Mouse (Mus musculus) embryonic facial prominence, embryonic 10.5 days (tissue): Measurements from ENCODE around the gene Apoc4. TPM values are rescaled to one million over a fixed set of nuclear protein-coding genes. Genes with fewer than 3 reads are reported as not detected.

Experiments
- DNase-seq: peaks from one replicate; pipeline ENCODE4 v3.0.0-alpha.2; 2017; ENCODE audit warnings: low spot score
- H3K27ac ChIP-seq: fragments of 300-500 bp; sonication (generic); replicated peaks from 2 replicates; pipeline ENCODE4 v1.5.1; 2016; ENCODE audit warnings: mild to moderate bottlenecking
- H3K27me3 ChIP-seq: fragments of 300-500 bp; sonication (generic); replicated peaks from 2 replicates; pipeline ENCODE4 v1.6.1; 2016; ENCODE audit warnings: low read depth, mild to moderate bottlenecking; ENCODE audit not compliant: poor library complexity, severe bottlenecking
- H3K36me3 ChIP-seq: fragments of 300-500 bp; sonication (generic); replicated peaks from 2 replicates; pipeline ENCODE4 v1.6.1; 2016; ENCODE audit warnings: mild to moderate bottlenecking, moderate library complexity
- H3K4me1 ChIP-seq: fragments of 300-500 bp; sonication (generic); 2 replicates; pipeline ENCODE4 v1.6.1; 2016
- H3K4me3 ChIP-seq: fragments of 300-500 bp; sonication (generic); 2 replicates; pipeline ENCODE4 v1.5.1; 2016; ENCODE audit warnings: mild to moderate bottlenecking, moderate library complexity
- H3K9me3 ChIP-seq: fragments of 300-500 bp; sonication (generic); 2 replicates; pipeline ENCODE4 v1.6.1; 2016; ENCODE audit warnings: mild to moderate bottlenecking
- WGBS: fragments of 180-500 bp; shearing (Covaris S2); methylation state at CpG from one replicate; pipeline ENCODE4 v1.1.7; 2016; 5-methylcytosine and 5-hydroxymethylcytosine counted together
- polyA plus RNA-seq: library from polyadenylated mRNA; unstranded; fragments of >200 nt; fragmentation: Nextera tagmentation; extraction: Ambion mirVana; gene quantifications from 2 replicates; pipeline ENCODE4 v1.2.1, GENCODE M21; 2016

Apoc4 gene
- polyA plus RNA-seq, 1 experiment from 2014 or later: not detected

- H3K27ac ChIP-seq: no peak overlapping the region
- no peaks in the 10 kb centered on the region for H3K9me3 ChIP-seq
- peak overlapping the region; percentile 100; the same call in 1 of the 2 replicates for H3K4me3 ChIP-seq
- peak; percentile 30 for DNase-seq
- H3K4me1 ChIP-seq: peaks cover 25% of the 10 kb centered on the region
- WGBS: 57% methylated on average over 4 of the region's 4 CpGs
- no peaks in the 10 kb centered on the region for H3K27me3 ChIP-seq
- H3K36me3 ChIP-seq: peaks cover 75% of the 10 kb centered on the region
Observed at GRCm38 (mm10) chr7:19713196-19713595, 31.9 kb upstream of the Apoc4 start.

GRCm38 (mm10) chr7:19712414-19712813, 31.1 kb upstream of the Apoc4 start:
- Histone ChIP-seq H3K27ac (no peak overlapping the region), H3K4me3 (no peak overlapping the region), H3K4me1 (peaks cover 25% of the 10 kb centered on the region), H3K9me3 (no peaks in the 10 kb centered on the region), H3K27me3 (no peaks in the 10 kb centered on the region), H3K36me3 (peaks cover 75% of the 10 kb centered on the region)
- WGBS: 82% methylated on average over 4 of the region's 4 CpGs
- no peak for DNase-seq

DNA sequence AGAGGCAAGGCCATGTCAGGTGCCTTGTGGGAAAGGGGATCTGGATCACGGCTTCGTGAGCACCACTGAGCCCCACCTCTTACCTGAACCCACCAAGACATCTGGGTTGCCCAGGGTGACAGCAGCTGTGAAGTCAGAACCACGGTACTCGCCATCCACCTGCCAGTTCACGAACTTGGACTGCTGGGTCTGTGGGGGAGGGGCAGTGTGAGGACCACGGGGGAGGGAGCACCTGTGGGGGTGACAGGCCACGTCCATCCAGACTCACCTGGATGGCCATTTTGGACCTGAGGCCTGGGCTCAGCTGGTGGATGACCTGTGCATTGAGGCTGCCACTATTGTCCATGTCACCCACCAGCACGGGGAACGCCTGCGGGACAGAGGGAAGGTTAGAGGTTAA, 29.4 kb upstream of the Apoc4 start:
- DNase-seq: no peak
- no peaks in the 10 kb centered on the region for H3K27me3 ChIP-seq
- H3K36me3 ChIP-seq: peaks cover 82% of the 10 kb centered on the region
- H3K4me1 ChIP-seq: peaks cover 15% of the 10 kb centered on the region
- H3K9me3 ChIP-seq: no peaks in the 10 kb centered on the region
- WGBS: 94% methylated on average over 10 of the region's 10 CpGs
- no peak overlapping the region for H3K27ac ChIP-seq
- H3K4me3 ChIP-seq: no peak overlapping the region

GRCm38 (mm10) chr7:19705271-19705670, 24.0 kb upstream of the Apoc4 start:
- Histone ChIP-seq H3K9me3 (no peaks in the 10 kb centered on the region), H3K4me1 (peaks cover 14% of the 10 kb centered on the region), H3K36me3 (peaks cover 88% of the 10 kb centered on the region), H3K4me3 (no peak overlapping the region), H3K27me3 (no peaks in the 10 kb centered on the region), H3K27ac (no peak overlapping the region)
- 91% methylated on average over 7 of the region's 7 CpGs for WGBS
- DNase-seq: no peak

GRCm38 (mm10) chr7:19704475-19704874, 23.2 kb upstream of the Apoc4 start:
- WGBS: 96% methylated on average over 4 of the region's 4 CpGs
- Histone ChIP-seq H3K36me3 (peaks cover 80% of the 10 kb centered on the region), H3K9me3 (no peaks in the 10 kb centered on the region), H3K27me3 (no peaks in the 10 kb centered on the region), H3K27ac (no peak overlapping the region), H3K4me1 (peaks cover 18% of the 10 kb centered on the region), H3K4me3 (no peak overlapping the region)
- DNase-seq: no peak

DNA sequence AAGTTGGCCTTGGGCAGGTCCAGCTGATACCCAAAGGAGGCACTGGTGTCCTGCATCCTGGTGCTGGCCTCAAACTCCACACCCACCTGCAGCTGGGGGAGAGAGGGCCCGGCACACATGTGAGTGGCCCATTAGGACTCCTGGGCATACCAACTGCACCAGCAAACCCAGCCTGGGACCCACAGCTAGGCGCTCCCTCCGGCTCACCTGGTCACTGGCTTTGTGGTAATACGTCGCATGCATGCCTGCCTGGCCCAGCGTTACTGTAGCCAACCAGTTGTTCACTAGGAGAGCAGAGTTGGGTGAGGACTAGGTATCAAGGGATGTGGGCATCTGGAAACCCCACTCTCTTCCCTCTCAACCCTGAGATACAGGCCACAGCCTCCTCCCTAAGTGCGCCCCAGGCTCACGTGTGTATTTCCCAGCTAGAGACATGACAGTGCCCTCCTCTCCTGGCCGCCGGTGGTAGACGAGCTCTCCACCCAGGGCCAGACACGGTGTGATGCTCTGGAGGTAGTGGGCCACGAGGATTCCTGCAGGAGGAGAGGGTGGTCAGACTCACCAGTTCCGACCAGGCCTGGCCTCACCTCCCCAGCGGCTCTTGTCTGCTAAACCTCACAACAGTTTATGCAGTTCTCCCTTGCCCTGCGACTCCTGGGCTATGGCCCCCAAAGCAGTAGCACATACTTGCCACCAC, 21.7 kb upstream of the Apoc4 start:
- Histone ChIP-seq H3K36me3 (peaks cover 66% of the 10 kb centered on the region), H3K27ac (no peak overlapping the region), H3K4me3 (no peak overlapping the region), H3K4me1 (peaks cover 32% of the 10 kb centered on the region), H3K9me3 (no peaks in the 10 kb centered on the region), H3K27me3 (no peaks in the 10 kb centered on the region)
- WGBS: 89% methylated on average over 16 of the region's 16 CpGs
- DNase-seq: no peak

GRCm38 (mm10) chr7:19701069-19701761, 19.9 kb upstream of the Apoc4 start:
- Histone ChIP-seq H3K27ac (peak overlapping the region; percentile 66), H3K9me3 (peaks cover 8% of the 10 kb centered on the region), H3K4me1 (peaks cover 36% of the 10 kb centered on the region), H3K36me3 (peaks cover 62% of the 10 kb centered on the region), H3K4me3 (peak overlapping the region; percentile 14; the same call in 1 of the 2 replicates), H3K27me3 (no peaks in the 10 kb centered on the region)
- DNase-seq: peak; percentile 78
- WGBS: 29% methylated on average over 22 of the region's 22 CpGs

DNA sequence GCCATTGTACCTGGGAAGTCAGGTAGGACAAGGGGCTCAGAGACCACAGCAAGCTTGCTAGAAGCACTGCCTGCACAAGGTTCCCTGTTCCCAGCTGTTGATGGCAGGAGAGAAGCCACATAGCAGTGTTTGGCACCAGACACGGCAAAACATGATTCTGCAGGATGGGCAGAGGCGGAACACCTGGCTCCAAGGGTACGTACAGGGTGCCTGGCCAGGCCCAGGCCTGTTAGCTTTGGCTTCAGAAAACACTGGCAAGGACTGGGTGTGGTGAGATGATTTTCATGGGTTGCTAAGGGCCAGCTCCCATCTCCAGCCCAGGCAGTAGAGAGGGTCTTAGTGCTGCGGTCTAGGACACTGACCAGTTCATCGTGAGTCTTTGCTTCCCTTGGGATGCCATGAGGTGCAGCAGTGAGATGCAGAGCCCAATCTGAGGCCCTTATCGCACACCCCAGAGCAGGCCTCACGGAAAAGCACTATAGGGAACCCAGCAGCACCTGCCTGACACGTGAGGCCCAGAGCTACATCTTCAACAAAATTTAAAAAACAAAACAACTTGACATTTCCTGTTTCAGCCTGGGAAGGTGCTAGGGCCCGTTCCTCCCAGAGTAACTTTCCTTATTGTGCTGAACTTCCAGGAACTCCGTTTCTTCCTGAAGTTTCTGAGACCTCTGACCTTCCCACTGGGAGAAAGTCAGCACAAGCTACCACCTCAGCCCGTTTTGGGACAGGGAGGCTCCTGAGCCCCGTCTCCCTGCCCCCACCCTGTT, 19.2 kb upstream of the Apoc4 start:
- H3K27me3 ChIP-seq: no peaks in the 10 kb centered on the region
- H3K36me3 ChIP-seq: peaks cover 63% of the 10 kb centered on the region
- H3K4me1 ChIP-seq: peaks cover 36% of the 10 kb centered on the region

GRCm38 (mm10) chr7:19699827-19700148, 18.5 kb upstream of the Apoc4 start:
- no peak overlapping the region for H3K27ac ChIP-seq
- no peaks in the 10 kb centered on the region for H3K27me3 ChIP-seq
- H3K36me3 ChIP-seq: peaks cover 56% of the 10 kb centered on the region
- 81% methylated on average over 4 of the region's 4 CpGs for WGBS
- peaks cover 36% of the 10 kb centered on the region for H3K4me1 ChIP-seq
- no peak for DNase-seq
- peaks cover 10% of the 10 kb centered on the region for H3K9me3 ChIP-seq
- peak overlapping the region; percentile 57; the same call in 1 of the 2 replicates for H3K4me3 ChIP-seq

More for the DNA sequence above, 19.2 kb upstream of the Apoc4 start:
- WGBS: 63% methylated on average over 12 of the region's 12 CpGs
- Histone ChIP-seq H3K9me3 (peaks cover 10% of the 10 kb centered on the region), H3K4me3 (peak overlapping the region; percentile 21; the same call in 1 of the 2 replicates), H3K27ac (peak overlapping the region; percentile 31; the same call in 1 of the 2 replicates)
- DNase-seq: no peak

- Histone ChIP-seq H3K9me3 (peaks cover 10% of the 10 kb centered on the region), H3K4me3 (peak within 1 kb of the TSS; percentile 57), H3K27ac (peak within 1 kb of the TSS; percentile 73), H3K27me3 (no peaks in the 10 kb centered on the region), H3K36me3 (peaks cover 50% of the 10 kb centered on the region), H3K4me1 (peaks cover 36% of the 10 kb centered on the region)
- WGBS: 2% methylated on average over 20 of the region's 20 CpGs
- DNase-seq: peak; percentile 78
Observed at GRCm38 (mm10) chr7:19698907-19699826, 17.9 kb upstream of the Apoc4 start, which contains the start of gene Apoe. TSS of gene Apoe (minus strand) at chr7:19699188.

DNA sequence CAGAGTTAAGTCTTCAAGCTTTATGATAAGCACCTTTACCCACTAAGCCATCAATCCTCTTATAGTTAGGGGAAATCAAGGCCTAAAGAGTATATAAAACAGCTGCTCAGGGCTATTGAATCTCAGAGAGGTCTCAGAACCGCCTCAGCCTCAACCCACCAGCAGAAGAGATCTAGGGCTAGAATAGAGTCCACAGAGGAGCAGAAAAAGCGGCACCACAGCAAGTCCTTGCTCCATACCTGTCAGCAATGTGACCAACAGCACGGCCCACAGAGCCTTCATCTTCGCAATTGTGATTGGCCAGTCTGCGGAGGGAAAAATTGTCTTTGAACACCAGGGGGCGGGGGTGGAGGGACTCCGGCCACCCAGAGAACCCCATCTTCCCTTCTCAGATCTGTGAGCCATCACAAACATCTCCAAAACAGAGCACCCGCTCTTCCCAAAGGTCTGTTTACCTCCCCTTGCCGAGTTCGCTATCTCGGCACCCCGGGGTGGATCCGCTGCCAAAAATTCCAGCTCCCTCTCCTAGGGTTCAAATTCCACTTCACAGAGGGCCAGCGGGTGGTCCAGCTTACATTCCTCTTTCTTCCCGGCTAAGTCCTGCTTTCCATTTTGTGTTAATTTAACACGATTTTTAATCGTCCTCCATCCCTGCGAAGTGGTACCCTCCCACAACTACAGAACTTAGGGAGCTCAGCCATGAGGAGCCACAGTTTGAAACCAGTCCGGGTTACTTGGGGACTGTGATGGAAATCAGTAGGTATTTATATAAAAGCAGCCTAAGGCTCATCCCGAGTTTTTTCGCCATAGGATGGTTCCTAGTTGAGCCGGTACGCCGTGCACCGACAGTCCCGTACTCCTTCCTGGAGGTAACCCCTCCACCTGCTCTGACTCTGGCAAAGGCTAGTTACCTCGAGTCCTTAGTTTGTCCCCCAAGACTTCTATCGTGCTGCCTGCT, 16.9 kb upstream of the Apoc4 start:
- peak; percentile 78 for DNase-seq
- peak overlapping the region; percentile 73 for H3K27ac ChIP-seq
- 3% methylated on average over 28 of the region's 28 CpGs for WGBS
- peaks cover 44% of the 10 kb centered on the region for H3K4me1 ChIP-seq
- peaks cover 10% of the 10 kb centered on the region for H3K9me3 ChIP-seq
- H3K27me3 ChIP-seq: no peaks in the 10 kb centered on the region
- H3K4me3 ChIP-seq: peak overlapping the region; percentile 57
- H3K36me3 ChIP-seq: peaks cover 41% of the 10 kb centered on the region
